Mouse (Mus musculus): ENCODE data around the gene Tmem135. TPM values are rescaled to one million over a fixed set of nuclear protein-coding genes. Genes with fewer than 3 reads are reported as not detected.

Tmem135 gene
- total and polyA plus RNA-seq, 3 experiments = 18.0 to 31.0 (median 30.0) TPM

DNA sequence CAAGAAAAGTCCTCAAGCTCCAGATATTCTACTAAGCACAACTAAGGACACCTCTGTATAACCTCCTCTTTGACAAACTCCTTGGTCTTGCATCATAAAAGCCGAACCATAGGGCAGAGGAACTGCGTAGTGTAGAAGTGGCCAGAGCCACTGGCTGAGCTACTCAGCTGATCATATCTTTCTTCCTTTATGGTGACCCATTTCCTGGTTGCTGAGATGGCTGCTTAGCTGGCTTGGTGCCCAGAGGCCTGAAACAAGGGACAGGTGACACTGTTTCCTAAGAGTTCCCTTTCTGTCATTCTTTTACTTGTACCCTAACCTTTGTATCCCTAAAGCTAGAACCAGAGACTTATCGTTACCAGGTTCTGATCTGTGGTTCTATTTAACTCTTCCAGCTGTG is 7.3 kb upstream of the Tmem135 start:
- H3K27ac ChIP-seq (ENCODE audit: insufficient read depth, low read depth) = no peak overlapping the region
- H3K4me1 ChIP-seq (ENCODE audit: control insufficient read depth in 1 of 2, insufficient read depth in 2 of 2) = peaks cover 3 to 13% of the 10 kb centered on the region in 2 experiments
- H3K9ac ChIP-seq (ENCODE audit: insufficient read depth, low read depth) = no peak overlapping the region
- DNase-seq (ENCODE audit: extremely low read depth) = no peak
- in situ Hi-C loops (cut with MboI; ENCODE audit: low pct_ligation_motif_present, low pct_unique_long_range_greater_than_20kb, low sequenced_read_pairs) = loop anchor here (10.0 kb wide), 2 partner anchors 247 to 327 kb away; no protein-coding TSS in a partner anchor
- H3K4me3 ChIP-seq (replicated peaks in 1 of 3; ENCODE audit: low read depth in 2 of 3, low read length in 2 of 3, poor library complexity in 1 of 3) = no peak overlapping the region
- no peaks in the 10 kb centered on the region for H3K27me3 ChIP-seq (replicated peaks)
- H3K36me3 ChIP-seq (replicated peaks in 1 of 2; ENCODE audit: control insufficient read depth in 1 of 2, insufficient read depth in 1 of 2, low read length in 1 of 2) = no peaks in the 10 kb centered on the region
- dilution Hi-C loops (cut with MboI; ENCODE audit: extremely low pct_ligation_motif_present, extremely low pct_unique_long_range_greater_than_20kb, low sequenced_read_pairs) = no loop called here
- no peak overlapping the region for H3K4me2 ChIP-seq (ENCODE audit: insufficient read depth, low read depth, poor library complexity, severe bottlenecking)
- H3K9me3 ChIP-seq (replicated peaks; ENCODE audit: low read length) = no peaks in the 10 kb centered on the region
- TF ChIP-seq TCF12 (IDR thresholded peaks at IDR 0.05; ENCODE audit: low read depth, low read length) (no peak), ZMIZ1 (IDR thresholded peaks at IDR 0.05; ENCODE audit: low read depth, low read length) (no peak), UBTF (IDR thresholded peaks at IDR 0.05; ENCODE audit: low read depth, low read length) (no peak), ZC3H11A (IDR thresholded peaks at IDR 0.05; ENCODE audit: low read depth, low read length) (no peak), MXI1 (IDR thresholded peaks at IDR 0.05; ENCODE audit: low read depth, low read length) (no peak), BHLHE40 (IDR thresholded peaks at IDR 0.05; ENCODE audit: low read depth, low read length) (no peak), GABPA (IDR thresholded peaks at IDR 0.05; ENCODE audit: insufficient replicate concordance, low read depth, low read length) (no peak), RAD21 (IDR thresholded peaks at IDR 0.05; ENCODE audit: low read depth, low read length) (no peak), MAZ (IDR thresholded peaks at IDR 0.05; ENCODE audit: low read depth, low read length) (no peak), HCFC1 (IDR thresholded peaks at IDR 0.05; ENCODE audit: low read depth, low read length) (no peak), NRF1 (IDR thresholded peaks at IDR 0.05; ENCODE audit: low read depth, low read length) (no peak), CHD2 (IDR thresholded peaks at IDR 0.05; ENCODE audit: low read length) (no peak)
- no peaks in the 10 kb centered on the region for H3K79me2 ChIP-seq (replicated peaks; ENCODE audit: control insufficient read depth, extremely low read depth, insufficient read depth, poor library complexity, severe bottlenecking)

GRCm38 (mm10) chr7:89410294-89410693 is 6.3 kb upstream of the Tmem135 start:
- no peaks in the 10 kb centered on the region for H3K36me3 ChIP-seq (replicated peaks in 1 of 2; ENCODE audit: control insufficient read depth in 1 of 2, insufficient read depth in 1 of 2, low read length in 1 of 2)
- H3K4me1 ChIP-seq (ENCODE audit: control insufficient read depth in 1 of 2, insufficient read depth in 2 of 2) = peaks cover 0 to 4% of the 10 kb centered on the region in 2 experiments; a peak in 1 of 4 replicates
- H3K4me3 ChIP-seq (replicated peaks in 1 of 3; ENCODE audit: low read depth in 2 of 3, low read length in 2 of 3, poor library complexity in 1 of 3) = no peak overlapping the region
- DNase-seq (ENCODE audit: extremely low read depth) = no peak
- in situ Hi-C loops (cut with MboI; ENCODE audit: low pct_ligation_motif_present, low pct_unique_long_range_greater_than_20kb, low sequenced_read_pairs) (loop anchor here (10.0 kb wide), 2 partner anchors 245 to 325 kb away; no protein-coding TSS in a partner anchor), dilution Hi-C loops (cut with MboI; ENCODE audit: extremely low pct_ligation_motif_present, extremely low pct_unique_long_range_greater_than_20kb, low sequenced_read_pairs) (no loop called here)
- H3K27me3 ChIP-seq (replicated peaks) = peaks cover 7% of the 10 kb centered on the region
- no peak overlapping the region for H3K9ac ChIP-seq (ENCODE audit: insufficient read depth, low read depth)
- no peak overlapping the region for H3K27ac ChIP-seq (ENCODE audit: insufficient read depth, low read depth)
- no peaks in the 10 kb centered on the region for H3K9me3 ChIP-seq (replicated peaks; ENCODE audit: low read length)
- TF ChIP-seq HCFC1 (IDR thresholded peaks at IDR 0.05; ENCODE audit: low read depth, low read length) (no peak), TBP (conservative IDR thresholded peaks at IDR 0.05; ENCODE audit: low read depth, low read length) (no peak), E2F4 (IDR thresholded peaks at IDR 0.05; ENCODE audit: insufficient replicate concordance, low read depth, low read length) (no peak), MEF2A (IDR thresholded peaks at IDR 0.05; ENCODE audit: borderline replicate concordance, low read depth, low read length) (no peak), MAZ (IDR thresholded peaks at IDR 0.05; ENCODE audit: low read depth, low read length) (no peak), RAD21 (IDR thresholded peaks at IDR 0.05; ENCODE audit: low read depth, low read length) (no peak), IRF4 (IDR thresholded peaks at IDR 0.05; ENCODE audit: low read depth, low read length) (no peak), RCOR1 (conservative IDR thresholded peaks at IDR 0.05; ENCODE audit: low read depth, low read length) (no peak), MXI1 (IDR thresholded peaks at IDR 0.05; ENCODE audit: low read depth, low read length) (no peak), NRF1 (IDR thresholded peaks at IDR 0.05; ENCODE audit: low read depth, low read length) (no peak), CHD2 (IDR thresholded peaks at IDR 0.05; ENCODE audit: low read length) (no peak), ZMIZ1 (IDR thresholded peaks at IDR 0.05; ENCODE audit: low read depth, low read length) (no peak), ZC3H11A (IDR thresholded peaks at IDR 0.05; ENCODE audit: low read depth, low read length) (no peak), CHD1 (IDR thresholded peaks at IDR 0.05; ENCODE audit: low read depth, low read length) (no peak), EP300 (IDR thresholded peaks at IDR 0.05; ENCODE audit: low read length) (no peak), CTCF (conservative IDR thresholded peaks at IDR 0.05 in 1 of 2, IDR thresholded peaks at IDR 0.05 in 1 of 2; ENCODE audit: low read depth in 2 of 2, low read length in 2 of 2) (no peak), ETS1 (conservative IDR thresholded peaks at IDR 0.05; ENCODE audit: low read depth, low read length) (no peak), MAX (IDR thresholded peaks at IDR 0.05; ENCODE audit: low read length) (no peak), MYC (IDR thresholded peaks at IDR 0.05; ENCODE audit: low read depth, low read length) (no peak)
- no peaks in the 10 kb centered on the region for H3K79me2 ChIP-seq (replicated peaks; ENCODE audit: control insufficient read depth, extremely low read depth, insufficient read depth, poor library complexity, severe bottlenecking)
- no peak overlapping the region for H3K4me2 ChIP-seq (ENCODE audit: insufficient read depth, low read depth, poor library complexity, severe bottlenecking)

Data from CH12.LX (cell line).